Mouse (Mus musculus): ENCODE measurements around the gene Psmd1.

The Psmd1 gene

GRCm38 (mm10) chr1:86156075-86156474 lies 91.9 kb downstream of the Psmd1 start:
- no peak for DNase-seq (ENCODE audit: low read depth, low spot score)

GRCm38 (mm10) chr1:86156595-86156994 lies 92.4 kb downstream of the Psmd1 start:
- no peak for DNase-seq (ENCODE audit: low read depth, low spot score)

GRCm38 (mm10) chr1:86160059-86160458 lies 95.9 kb downstream of the Psmd1 start:
- DNase-seq (ENCODE audit: low read depth, low spot score) = no peak

- no peak for DNase-seq (ENCODE audit: low read depth, low spot score)
Observed at GRCm38 (mm10) chr1:86160479-86160878, 96.3 kb downstream of the Psmd1 start.

- no peak for DNase-seq (ENCODE audit: low read depth, low spot score)
Observed at GRCm38 (mm10) chr1:86161061-86161460, 96.9 kb downstream of the Psmd1 start.

GRCm38 (mm10) chr1:86174602-86175001 lies 110.4 kb downstream of the Psmd1 start:
- no peak for DNase-seq (ENCODE audit: low read depth, low spot score)

GRCm38 (mm10) chr1:86176066-86176465 lies 111.9 kb downstream of the Psmd1 start:
- DNase-seq (ENCODE audit: low read depth, low spot score) = no peak

GRCm38 (mm10) chr1:86178462-86179253 lies 114.5 kb downstream of the Psmd1 start:
- DNase-seq (ENCODE audit: low read depth, low spot score) = peak; percentile 37

- DNase-seq (ENCODE audit: low read depth, low spot score) = no peak
Observed at GRCm38 (mm10) chr1:86182004-86182709, 118.0 kb downstream of the Psmd1 start.

GRCm38 (mm10) chr1:86183577-86184263 lies 119.5 kb downstream of the Psmd1 start:
- no peak for DNase-seq (ENCODE audit: low read depth, low spot score)

GRCm38 (mm10) chr1:86186762-86187161 lies 122.6 kb downstream of the Psmd1 start:
- DNase-seq (ENCODE audit: low read depth, low spot score) = no peak

- no peak for DNase-seq (ENCODE audit: low read depth, low spot score)
Observed at GRCm38 (mm10) chr1:86187856-86188255, 123.7 kb downstream of the Psmd1 start.

GRCm38 (mm10) chr1:86188271-86188670 lies 124.1 kb downstream of the Psmd1 start:
- no peak for DNase-seq (ENCODE audit: low read depth, low spot score)
